Mouse (Mus musculus): ENCODE data around the gene Gm8138.
"Not testable (repeated sequence)": the region's sequence is repeated elsewhere in the genome, so short reads cannot be mapped to it uniquely, and the experiment has no call there.

Gm8138 gene

GRCm38 (mm10) chr14:43416250-43416649 lies at the start of gene Gm8138:
Gm8138 (minus strand) TSS chr14:43416350.
- not testable (repeated sequence) for DNase-seq (ENCODE audit: low spot score in 2 of 2)

GRCm38 (mm10) chr14:43361713-43362112 lies 54.4 kb downstream of the Gm8138 start:
- peak; percentile 3 to 14 for DNase-seq (ENCODE audit: low spot score in 2 of 2)

All from spleen, postnatal 10 days (tissue).